Mouse (Mus musculus) B cell, adult 62 days (primary cell): ENCODE data around the gene 5430402E10Rik. TPM values are rescaled to one million over a fixed set of nuclear protein-coding genes. Genes with fewer than 3 reads are reported as not detected.

Experiments
- total RNA-seq: library from RNA; stranded (reverse); gene quantifications from 4 replicates; pipeline ENCODE4 v1.2.4, GENCODE M21; 2023

5430402E10Rik gene
- not detected in 4 replicates for total RNA-seq

DNA sequence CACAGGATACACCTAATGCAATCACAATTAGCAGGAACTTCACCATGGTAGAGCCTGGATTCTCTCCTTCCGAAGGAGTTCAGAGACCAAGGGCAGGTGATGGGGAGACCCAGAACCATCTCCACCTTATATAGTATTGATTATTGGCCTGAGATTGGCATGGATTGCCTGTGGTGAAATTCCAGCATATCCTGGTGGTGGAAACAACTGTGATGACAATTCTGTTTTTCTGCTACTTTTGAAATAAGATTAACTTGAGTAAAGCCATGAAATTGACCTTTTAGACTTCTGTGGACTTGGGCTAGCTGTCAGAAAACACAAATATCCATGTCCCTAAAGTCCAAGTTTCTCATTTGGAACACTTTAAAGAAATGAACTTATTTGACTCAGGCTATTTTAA, at the start of gene 5430402E10Rik:
5430402E10Rik (minus strand) TSS at position 101 of the 400 bp plus-strand sequence.

Other genes with a start within 250 kb of the 5430402E10Rik start
- 49.3 to 52.6 TPM (median 49.8 TPM) in 4 replicates for gene Prkx, start 128.8 kb downstream of the 5430402E10Rik start, total RNA-seq
- not detected in 4 replicates for gene Pbsn, start 71.4 kb downstream of the 5430402E10Rik start, total RNA-seq
- not detected in 4 replicates for gene Gm14744, start 60.3 kb downstream of the 5430402E10Rik start, total RNA-seq
- gene Obp1a, start 166.3 kb upstream of the 5430402E10Rik start, total RNA-seq: not detected in 4 replicates
- not detected in 4 replicates for gene Gm5938, start 200.4 kb upstream of the 5430402E10Rik start, total RNA-seq